Mouse (Mus musculus) brain, embryonic 14.5 days (tissue): ENCODE measurements around the gene Txn2.

Experiments used
- CTCF ChIP-seq: fragments of 200-500 bp; IDR thresholded peaks from 2 replicates; pipeline ENCODE4 v1.5.1; 2012; ENCODE audit warnings: inconsistent platforms, mild to moderate bottlenecking, moderate library complexity, borderline replicate concordance; ENCODE audit not compliant: insufficient read depth, insufficient read length; ENCODE audit errors: extremely low read depth
- POLR2A ChIP-seq: fragments of 200-500 bp; IDR thresholded peaks from 2 replicates; pipeline ENCODE4 v1.6.1; 2012; ENCODE audit warnings: mild to moderate bottlenecking, inconsistent platforms, borderline replicate concordance; ENCODE audit not compliant: poor library complexity, insufficient read depth, insufficient read length, severe bottlenecking; ENCODE audit errors: extremely low read depth

DNA sequence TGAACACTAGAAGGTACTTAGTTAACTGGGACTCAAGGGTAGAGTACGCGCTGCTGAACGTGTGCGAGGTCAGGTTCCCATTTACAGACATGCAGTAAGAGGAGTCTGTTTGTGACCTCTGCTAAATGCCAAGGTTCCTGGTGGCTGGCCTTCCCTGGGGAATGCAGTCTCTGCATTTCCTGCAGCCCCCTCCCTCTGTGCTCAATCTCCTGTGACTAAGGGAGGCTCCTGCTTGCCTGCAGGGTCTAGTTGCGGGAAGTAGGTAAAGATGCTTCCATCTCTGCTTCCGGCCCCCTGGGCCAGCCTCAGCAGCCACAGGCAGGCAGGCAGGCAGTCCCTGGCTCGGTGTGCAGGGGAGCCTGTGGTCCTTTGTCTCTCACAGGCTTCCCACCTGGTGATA lies 16.2 kb downstream of the Txn2 start:
- TF ChIP-seq CTCF = no peak
- TF ChIP-seq POLR2A = no peak
